Mouse (Mus musculus) cortical plate, adult 2 months (tissue): ENCODE results near the gene Aida.

Experiments used
- CTCF ChIP-seq: fragments of 200-500 bp; IDR thresholded peaks from 2 replicates; pipeline ENCODE4 v1.5.1; 2011; ENCODE audit warnings: mild to moderate bottlenecking, control low read depth, low read length; ENCODE audit not compliant: insufficient read depth; ENCODE audit errors: extremely low read depth
- POLR2A ChIP-seq: fragments of 200-500 bp; IDR thresholded peaks from 2 replicates; pipeline ENCODE4 v1.6.1; 2011; ENCODE audit warnings: mild to moderate bottlenecking, low read length, control low read depth; ENCODE audit not compliant: insufficient read depth; ENCODE audit errors: extremely low read depth

DNA sequence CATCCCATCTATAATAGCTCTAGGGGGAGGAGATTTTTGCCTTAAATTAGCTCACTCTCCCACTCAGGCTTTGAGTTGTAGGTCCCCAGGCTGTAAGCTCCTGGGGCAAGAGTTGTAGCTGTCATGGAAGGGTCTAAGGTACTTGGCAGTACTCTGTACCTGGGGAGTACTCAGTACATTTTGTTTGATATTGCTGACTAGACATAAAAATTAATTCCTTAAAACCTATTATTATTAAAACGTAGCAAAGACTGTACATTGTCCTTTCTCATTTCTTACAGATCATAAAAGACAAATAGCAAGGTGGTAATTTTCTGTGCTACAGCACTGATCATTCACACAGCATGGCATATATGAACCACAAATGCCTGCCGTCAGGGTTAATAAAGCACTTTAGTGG, 27.5 kb downstream of the Aida start:
- TF ChIP-seq CTCF (no peak), POLR2A (no peak)
